Mouse (Mus musculus) kidney, postnatal 0 days (tissue): ENCODE measurements around the gene Fam229b. TPM values are rescaled to one million over a fixed set of nuclear protein-coding genes. Genes with fewer than 3 reads are reported as not detected.

Source experiments
- ATAC-seq: fragments of 200-750 bp; cut with Nextera tagmentation; replicated peaks from 2 replicates; pipeline ENCODE4 v1.8.0; 2017; ENCODE audit warnings: low read depth, moderate number of reproducible peaks, moderate TSS enrichment, moderate library complexity; ENCODE audit not compliant: low FRiP score
- DNase-seq: peaks from one replicate; pipeline ENCODE4 v3.0.0-alpha.2; 2016; ENCODE audit warnings: low spot score
- H3K27ac ChIP-seq: fragments of 300-500 bp; sonication (generic); 2 replicates; pipeline ENCODE4 v1.5.1; 2014; ENCODE audit warnings: mild to moderate bottlenecking
- H3K27me3 ChIP-seq: fragments of 300-500 bp; sonication (generic); 2 replicates; pipeline ENCODE4 v1.6.1; 2014; ENCODE audit warnings: low read length, mixed read lengths; ENCODE audit not compliant: insufficient read depth
- H3K36me3 ChIP-seq: fragments of 300-500 bp; sonication (generic); 2 replicates; pipeline ENCODE4 v1.6.1; 2014; ENCODE audit warnings: low read length, mixed read lengths; ENCODE audit not compliant: insufficient read depth
- H3K4me1 ChIP-seq: fragments of 300-500 bp; sonication (generic); replicated peaks from 2 replicates; pipeline ENCODE4 v1.6.1; 2014; ENCODE audit warnings: antibody characterized with exemption, low read length, mixed read lengths; ENCODE audit not compliant: insufficient read depth
- H3K4me2 ChIP-seq: fragments of 300-500 bp; sonication (generic); 2 replicates; pipeline ENCODE4 v1.6.1; 2014; ENCODE audit warnings: mild to moderate bottlenecking, low read length, moderate library complexity, mixed read lengths
- H3K4me3 ChIP-seq: fragments of 300-500 bp; sonication (generic); replicated peaks from 2 replicates; pipeline ENCODE4 v1.5.1; 2014; ENCODE audit warnings: low read depth, low read length
- H3K9ac ChIP-seq: fragments of 300-500 bp; sonication (generic); 2 replicates; pipeline ENCODE4 v1.6.1; 2014; ENCODE audit warnings: low read depth, low read length
- H3K9me3 ChIP-seq: fragments of 300-500 bp; sonication (generic); replicated peaks from 2 replicates; pipeline ENCODE4 v1.6.1; 2016; ENCODE audit warnings: low read length, inconsistent platforms, mixed read lengths
- CTCF ChIP-seq: IDR thresholded peaks from 2 replicates; pipeline ENCODE4 v1.5.1; 2016; ENCODE audit warnings: antibody characterized with exemption, low read depth, mild to moderate bottlenecking, moderate library complexity
- WGBS: fragments of 180-500 bp; shearing (Covaris S2); extraction: QIAGEN DNeasy Blood & Tissue Kit; methylation state at CpG from one replicate; pipeline ENCODE4 v1.1.7; 2014; 5-methylcytosine and 5-hydroxymethylcytosine counted together
- polyA plus RNA-seq: library from polyadenylated mRNA; unstranded; fragments of >200 nt; fragmentation: Nextera tagmentation; extraction: Ambion mirVana; gene quantifications from 2 replicates; pipeline ENCODE4 v1.2.1, GENCODE M21; 2015

Gene Fam229b
- polyA plus RNA-seq, 1 experiment from 2014 or later = 20.8 TPM

DNA sequence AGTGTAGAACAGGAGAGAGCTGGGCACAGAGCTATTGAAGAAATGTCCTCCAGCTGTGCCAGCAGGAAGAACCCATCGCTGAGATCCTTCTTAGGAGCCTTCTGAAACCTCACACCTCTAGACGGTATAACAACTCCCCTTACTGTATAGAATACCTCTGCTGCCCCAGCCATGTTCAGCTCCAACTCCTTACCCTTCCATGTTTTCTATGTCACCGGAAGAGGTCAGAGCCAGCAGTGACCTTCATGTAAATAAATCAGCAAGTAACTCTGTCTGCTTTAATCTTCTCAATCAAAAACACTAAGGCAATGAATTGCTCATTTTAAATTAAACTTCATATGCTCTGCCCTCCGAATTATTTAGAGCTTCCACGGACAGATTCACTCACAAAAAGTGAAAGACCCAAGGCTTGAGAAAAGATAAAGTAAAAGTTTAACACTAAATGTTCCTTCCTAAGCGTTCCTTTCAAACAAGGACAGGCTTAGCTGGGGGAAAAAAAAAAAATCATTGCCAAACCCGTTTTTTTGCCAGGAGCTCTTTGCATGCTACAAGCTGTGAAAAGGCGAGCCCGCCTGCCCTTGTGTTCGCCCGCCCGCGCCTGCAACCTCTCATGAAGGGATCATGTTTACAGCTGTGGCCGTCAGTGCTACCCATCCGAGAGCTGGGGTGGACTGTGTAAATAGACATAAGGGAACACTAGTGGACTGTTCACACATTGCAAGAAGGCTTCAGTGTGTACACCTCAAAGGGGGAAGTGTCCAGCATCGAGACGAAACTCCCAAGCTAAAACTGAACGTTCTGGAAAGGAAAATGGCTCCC, 29.2 kb upstream of the Fam229b start:
- ATAC-seq = no peak; the same call in 1 of the 2 replicates
- TF ChIP-seq CTCF = no peak
- Histone ChIP-seq H3K4me2 (peak overlapping the region; percentile 31), H3K36me3 (no peaks in the 10 kb centered on the region), H3K4me3 (no peak overlapping the region), H3K9ac (no peak overlapping the region), H3K27me3 (no peaks in the 10 kb centered on the region), H3K27ac (peak overlapping the region; percentile 19; the same call in 1 of the 2 replicates), H3K9me3 (no peaks in the 10 kb centered on the region), H3K4me1 (peaks cover 13% of the 10 kb centered on the region; the same call in 1 of the 2 replicates)
- DNase-seq = peak; percentile 65
- WGBS = 13% methylated on average over 18 of the region's 18 CpGs

DNA sequence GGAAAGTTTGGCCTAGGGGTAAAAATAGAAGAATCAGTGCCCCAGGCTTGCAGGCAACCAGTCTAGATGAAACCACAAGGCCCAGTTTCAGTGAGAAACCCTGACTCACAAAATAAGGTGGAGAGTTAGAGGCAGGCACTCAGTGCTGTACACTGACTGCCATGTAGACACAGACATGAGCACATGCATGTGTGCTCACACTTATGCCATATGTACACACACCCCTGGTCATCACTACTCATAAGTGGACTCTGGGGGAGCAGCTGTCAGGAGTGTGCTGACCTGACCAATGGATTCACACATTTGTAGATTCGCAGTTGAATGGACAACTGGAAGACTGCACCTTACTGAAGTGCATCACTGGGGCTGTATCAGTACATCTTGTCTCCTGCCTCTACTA, 27.7 kb upstream of the Fam229b start:
- 89% methylated on average over 1 of the region's 1 CpGs for WGBS
- no peak for ATAC-seq

DNA sequence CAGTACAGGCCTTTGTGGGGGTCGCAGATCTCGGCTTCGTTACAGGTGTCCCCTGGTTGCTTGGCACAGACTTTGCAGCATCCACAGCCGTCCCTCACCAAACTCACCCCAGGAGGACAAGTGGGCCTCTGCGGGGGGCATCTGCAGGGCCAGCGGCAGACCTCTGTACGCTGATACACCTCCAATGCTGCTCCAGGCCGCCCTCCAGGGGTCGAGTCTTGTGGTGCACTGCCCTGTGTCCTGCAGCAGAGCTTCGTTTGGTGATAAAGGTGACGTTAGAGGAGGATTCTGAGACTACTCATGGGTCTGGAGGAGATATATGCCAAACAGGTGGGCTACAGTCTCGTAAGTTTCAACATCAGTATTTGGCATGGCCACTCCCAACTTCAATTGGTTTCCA, 24.6 kb upstream of the Fam229b start:
- Histone ChIP-seq H3K27ac (no peak overlapping the region), H3K9ac (no peak overlapping the region), H3K36me3 (no peaks in the 10 kb centered on the region), H3K9me3 (no peaks in the 10 kb centered on the region), H3K4me3 (no peak overlapping the region), H3K4me1 (peaks cover 2% of the 10 kb centered on the region; the same call in 1 of the 2 replicates), H3K27me3 (no peaks in the 10 kb centered on the region), H3K4me2 (no peak overlapping the region)
- DNase-seq (no peak), ATAC-seq (no peak)
- no peak for TF ChIP-seq CTCF
- WGBS = 64% methylated on average over 12 of the region's 12 CpGs

More for the DNA sequence above, 27.7 kb upstream of the Fam229b start:
- Histone ChIP-seq H3K4me2 (no peak overlapping the region), H3K36me3 (no peaks in the 10 kb centered on the region), H3K4me1 (peaks cover 13% of the 10 kb centered on the region; the same call in 1 of the 2 replicates), H3K9me3 (no peaks in the 10 kb centered on the region), H3K4me3 (no peak overlapping the region), H3K27ac (no peak overlapping the region), H3K9ac (no peak overlapping the region), H3K27me3 (no peaks in the 10 kb centered on the region)
- no peak for TF ChIP-seq CTCF
- DNase-seq = no peak

DNA sequence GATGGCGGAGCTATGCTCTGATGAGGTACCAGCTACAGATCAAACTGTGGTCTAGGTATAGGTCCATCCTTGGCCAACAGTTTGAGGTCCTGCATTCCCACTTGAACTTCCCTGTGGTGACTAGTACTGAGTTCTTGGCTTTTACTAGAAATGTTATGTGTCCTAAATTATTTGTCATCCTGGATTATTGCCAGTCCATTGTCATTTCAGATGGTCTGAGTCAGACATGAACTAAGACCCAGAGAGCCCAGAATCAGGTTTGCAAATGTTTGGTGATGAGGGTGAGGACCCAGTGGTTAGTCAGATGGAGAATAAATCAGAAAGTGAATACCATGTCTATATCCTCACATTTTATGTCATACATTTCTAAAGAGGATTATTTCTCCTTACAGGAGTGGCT, 23.6 kb upstream of the Fam229b start:
- WGBS = 83% methylated on average over 1 of the region's 1 CpGs
- DNase-seq = no peak
- Histone ChIP-seq H3K4me3 (no peak overlapping the region), H3K36me3 (no peaks in the 10 kb centered on the region), H3K9me3 (no peaks in the 10 kb centered on the region), H3K4me1 (no peaks in the 10 kb centered on the region), H3K9ac (no peak overlapping the region), H3K27me3 (no peaks in the 10 kb centered on the region), H3K4me2 (no peak overlapping the region), H3K27ac (no peak overlapping the region)
- TF ChIP-seq CTCF = no peak
- ATAC-seq = no peak

DNA sequence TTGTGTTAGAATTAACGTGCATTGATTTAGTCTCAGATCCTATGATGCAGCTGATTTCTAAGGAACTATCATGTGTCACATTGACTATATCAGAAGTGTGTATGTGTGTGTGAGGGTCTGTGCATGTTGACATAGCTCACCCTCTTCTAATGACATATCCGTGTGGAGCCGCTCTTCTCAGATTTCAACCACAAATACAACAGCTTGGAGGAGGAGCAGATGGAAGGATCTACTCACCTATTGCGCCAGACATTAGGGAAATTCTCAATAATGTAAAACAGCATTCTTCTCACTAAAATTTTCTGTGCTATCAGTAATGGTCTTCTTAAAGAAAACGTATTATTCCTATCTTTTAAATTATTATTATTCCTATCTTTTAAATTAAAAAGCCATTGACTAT, 23.0 kb upstream of the Fam229b start:
- no peaks in the 10 kb centered on the region for H3K27me3 ChIP-seq
- WGBS = 74% methylated on average over 5 of the region's 5 CpGs
- no peak overlapping the region for H3K27ac ChIP-seq
- H3K4me3 ChIP-seq = no peak overlapping the region
- no peak overlapping the region for H3K9ac ChIP-seq
- no peaks in the 10 kb centered on the region for H3K36me3 ChIP-seq
- H3K9me3 ChIP-seq = no peaks in the 10 kb centered on the region
- ATAC-seq (no peak), DNase-seq (no peak)
- no peak overlapping the region for H3K4me2 ChIP-seq
- TF ChIP-seq CTCF = no peak
- H3K4me1 ChIP-seq = no peaks in the 10 kb centered on the region

DNA sequence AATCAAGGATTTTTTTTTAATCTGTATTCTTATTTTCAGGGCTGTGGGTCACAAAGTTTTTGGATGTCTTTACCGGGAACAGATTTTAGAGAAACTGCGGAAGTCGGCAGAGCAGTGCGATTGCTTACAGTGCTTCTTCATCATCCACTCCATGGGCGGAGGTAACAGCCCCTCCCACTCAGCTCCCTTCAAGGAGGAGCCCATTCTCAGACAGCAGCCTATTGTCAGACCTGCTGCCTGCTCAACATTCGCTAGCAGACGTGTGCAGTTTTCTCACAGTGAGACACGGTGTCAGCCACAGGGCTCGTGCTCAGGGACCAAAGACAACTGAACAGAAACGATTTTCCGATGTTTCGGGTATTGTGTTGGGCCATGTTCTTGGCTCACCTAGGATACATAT, 8.5 kb upstream of the Fam229b start:
- no peak for TF ChIP-seq CTCF
- H3K9me3 ChIP-seq = no peaks in the 10 kb centered on the region
- no peaks in the 10 kb centered on the region for H3K27me3 ChIP-seq
- H3K9ac ChIP-seq = no peak overlapping the region
- DNase-seq (no peak), ATAC-seq (no peak)
- H3K4me2 ChIP-seq = no peak overlapping the region
- no peak overlapping the region for H3K27ac ChIP-seq
- no peak overlapping the region for H3K4me3 ChIP-seq
- H3K4me1 ChIP-seq = no peaks in the 10 kb centered on the region
- WGBS = 91% methylated on average over 12 of the region's 12 CpGs
- H3K36me3 ChIP-seq = 0 out of 2 replicates have a peak, but pooled peaks cover 7% of the 10 kb centered on the region

DNA sequence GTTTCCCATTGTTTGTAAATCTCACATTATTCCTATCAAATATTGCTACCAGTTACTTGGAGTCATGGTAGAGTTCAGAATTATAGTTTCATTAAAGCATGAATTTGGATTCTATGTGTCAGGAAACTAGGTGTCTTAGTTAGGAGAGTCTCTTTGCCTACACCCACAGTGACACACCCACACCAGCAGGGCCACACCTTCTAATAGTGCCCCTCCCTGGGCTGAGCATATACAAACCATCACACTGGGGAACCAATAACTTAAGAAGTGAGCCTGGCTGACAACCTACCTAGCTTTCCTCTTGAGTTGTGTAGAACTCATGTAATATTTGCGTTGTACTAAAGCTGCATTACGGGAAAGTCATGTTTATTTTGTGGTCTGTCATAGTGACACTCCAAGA, 7.7 kb upstream of the Fam229b start:
- Histone ChIP-seq H3K4me1 (no peaks in the 10 kb centered on the region), H3K27me3 (no peaks in the 10 kb centered on the region), H3K4me3 (no peak overlapping the region), H3K36me3 (0 out of 2 replicates have a peak, but pooled peaks cover 7% of the 10 kb centered on the region), H3K4me2 (no peak overlapping the region), H3K27ac (no peak overlapping the region), H3K9me3 (no peaks in the 10 kb centered on the region), H3K9ac (no peak overlapping the region)
- 87% methylated on average over 2 of the region's 2 CpGs for WGBS
- no peak for TF ChIP-seq CTCF
- no peak for ATAC-seq
- DNase-seq = no peak
